Mouse (Mus musculus): ENCODE results near the gene Sectm1a. TPM values are rescaled to one million over a fixed set of nuclear protein-coding genes. Genes with fewer than 3 reads are reported as not detected.
"Not testable (repeated sequence)": the region's sequence is repeated elsewhere in the genome, so short reads cannot be mapped to it uniquely, and the experiment has no call there.

The Sectm1a gene
- polyA plus RNA-seq, 1 experiment from 2014 or later, result 7.0 TPM

DNA sequence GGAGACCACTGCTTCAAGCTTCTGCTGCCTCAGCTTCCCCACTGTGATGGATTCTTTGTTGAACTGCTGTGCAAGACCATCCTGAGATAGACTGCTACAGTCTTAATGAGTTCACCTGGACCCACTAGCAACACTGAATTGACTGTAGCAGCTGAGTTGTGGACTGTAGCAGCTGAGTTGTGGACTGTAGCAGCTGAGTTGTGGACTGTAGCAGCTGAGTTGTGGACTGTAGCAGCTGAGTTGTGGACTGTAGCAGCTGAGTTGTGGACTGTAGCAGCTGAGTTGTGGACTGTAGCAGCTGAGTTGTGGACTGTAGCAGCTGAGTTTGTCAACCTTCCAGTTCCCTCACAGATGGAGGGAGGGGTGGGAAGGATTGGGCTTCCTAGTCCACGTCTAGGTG, 38.0 kb downstream of the Sectm1a start:
- not testable (repeated sequence) for H3K36me3 ChIP-seq (ENCODE audit: control insufficient read depth, insufficient read depth, low read length); H3K27me3 ChIP-seq (replicated peaks; ENCODE audit: control insufficient read depth, insufficient read depth, low read length); H3K4me1 ChIP-seq (ENCODE audit: control insufficient read depth, insufficient read depth, low read length); H3K9ac ChIP-seq (ENCODE audit: low read depth, low read length); H3K4me2 ChIP-seq (ENCODE audit: low read depth, low read length); ATAC-seq; H3K27ac ChIP-seq (ENCODE audit: low read length); H3K9me3 ChIP-seq (ENCODE audit: control insufficient read depth, low read length); H3K4me3 ChIP-seq (ENCODE audit: low read length)
- WGBS, result 37% methylated on average over 1 of the region's 1 CpGs

DNA sequence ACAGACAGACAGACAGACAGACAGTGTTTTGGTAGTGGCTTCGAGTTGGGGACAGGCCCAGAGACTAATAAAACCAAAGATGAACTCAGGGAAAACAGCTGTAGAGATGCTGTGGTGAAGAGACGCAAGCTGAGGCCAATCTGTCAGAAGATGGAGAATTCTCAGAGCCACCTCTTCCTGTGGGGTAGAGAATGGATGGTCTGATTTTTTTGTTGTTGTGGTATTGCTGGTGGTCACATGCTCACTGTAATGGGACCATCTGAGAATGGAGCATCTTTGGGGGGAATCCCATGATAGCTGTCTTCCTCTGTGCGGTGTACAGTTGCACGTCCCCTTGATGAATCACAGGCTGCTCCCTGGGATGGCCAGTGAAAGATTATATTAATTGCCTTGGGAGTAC, 38.5 kb downstream of the Sectm1a start:
- Histone ChIP-seq H3K9ac (ENCODE audit: low read depth, low read length) (no peak overlapping the region), H3K36me3 (ENCODE audit: control insufficient read depth, insufficient read depth, low read length) (no peaks in the 10 kb centered on the region), H3K27me3 (replicated peaks; ENCODE audit: control insufficient read depth, insufficient read depth, low read length) (no peaks in the 10 kb centered on the region), H3K27ac (ENCODE audit: low read length) (no peak overlapping the region), H3K4me3 (ENCODE audit: low read length) (no peak overlapping the region), H3K4me1 (ENCODE audit: control insufficient read depth, insufficient read depth, low read length) (no peaks in the 10 kb centered on the region), H3K9me3 (ENCODE audit: control insufficient read depth, low read length) (no peaks in the 10 kb centered on the region), H3K4me2 (ENCODE audit: low read depth, low read length) (no peak overlapping the region)
- WGBS, result 65% methylated on average over 4 of the region's 4 CpGs
- ATAC-seq, result no peak

GRCm38 (mm10) chr11:121041636-121042035, 39.4 kb downstream of the Sectm1a start:
- Histone ChIP-seq H3K9me3 (ENCODE audit: control insufficient read depth, low read length) (no peaks in the 10 kb centered on the region), H3K4me2 (ENCODE audit: low read depth, low read length) (no peak overlapping the region), H3K9ac (ENCODE audit: low read depth, low read length) (no peak overlapping the region), H3K27me3 (replicated peaks; ENCODE audit: control insufficient read depth, insufficient read depth, low read length) (no peaks in the 10 kb centered on the region), H3K27ac (ENCODE audit: low read length) (no peak overlapping the region), H3K36me3 (ENCODE audit: control insufficient read depth, insufficient read depth, low read length) (no peaks in the 10 kb centered on the region), H3K4me3 (ENCODE audit: low read length) (no peak overlapping the region), H3K4me1 (ENCODE audit: control insufficient read depth, insufficient read depth, low read length) (no peaks in the 10 kb centered on the region)
- 74% methylated on average over 4 of the region's 4 CpGs for WGBS
- ATAC-seq, result no peak

GRCm38 (mm10) chr11:121041212-121041611, 39.8 kb downstream of the Sectm1a start:
- H3K4me2 ChIP-seq (ENCODE audit: low read depth, low read length), result no peak overlapping the region
- peak; percentile 67 for ATAC-seq
- H3K9ac ChIP-seq (ENCODE audit: low read depth, low read length), result no peak overlapping the region
- H3K4me1 ChIP-seq (ENCODE audit: control insufficient read depth, insufficient read depth, low read length), result no peaks in the 10 kb centered on the region
- H3K9me3 ChIP-seq (ENCODE audit: control insufficient read depth, low read length), result no peaks in the 10 kb centered on the region
- H3K4me3 ChIP-seq (ENCODE audit: low read length), result no peak overlapping the region
- H3K36me3 ChIP-seq (ENCODE audit: control insufficient read depth, insufficient read depth, low read length), result no peaks in the 10 kb centered on the region
- no peak overlapping the region for H3K27ac ChIP-seq (ENCODE audit: low read length)
- 4% methylated on average over 4 of the region's 4 CpGs for WGBS
- no peaks in the 10 kb centered on the region for H3K27me3 ChIP-seq (replicated peaks; ENCODE audit: control insufficient read depth, insufficient read depth, low read length)

- H3K4me1 ChIP-seq (ENCODE audit: control insufficient read depth, insufficient read depth, low read length), result no peaks in the 10 kb centered on the region
These were observed 41.7 kb downstream of the Sectm1a start, which contains the start of gene Cd7 for GRCm38 (mm10) chr11:121039302-121039701. TSS of gene Cd7 (minus strand) at chr11:121039418.

DNA sequence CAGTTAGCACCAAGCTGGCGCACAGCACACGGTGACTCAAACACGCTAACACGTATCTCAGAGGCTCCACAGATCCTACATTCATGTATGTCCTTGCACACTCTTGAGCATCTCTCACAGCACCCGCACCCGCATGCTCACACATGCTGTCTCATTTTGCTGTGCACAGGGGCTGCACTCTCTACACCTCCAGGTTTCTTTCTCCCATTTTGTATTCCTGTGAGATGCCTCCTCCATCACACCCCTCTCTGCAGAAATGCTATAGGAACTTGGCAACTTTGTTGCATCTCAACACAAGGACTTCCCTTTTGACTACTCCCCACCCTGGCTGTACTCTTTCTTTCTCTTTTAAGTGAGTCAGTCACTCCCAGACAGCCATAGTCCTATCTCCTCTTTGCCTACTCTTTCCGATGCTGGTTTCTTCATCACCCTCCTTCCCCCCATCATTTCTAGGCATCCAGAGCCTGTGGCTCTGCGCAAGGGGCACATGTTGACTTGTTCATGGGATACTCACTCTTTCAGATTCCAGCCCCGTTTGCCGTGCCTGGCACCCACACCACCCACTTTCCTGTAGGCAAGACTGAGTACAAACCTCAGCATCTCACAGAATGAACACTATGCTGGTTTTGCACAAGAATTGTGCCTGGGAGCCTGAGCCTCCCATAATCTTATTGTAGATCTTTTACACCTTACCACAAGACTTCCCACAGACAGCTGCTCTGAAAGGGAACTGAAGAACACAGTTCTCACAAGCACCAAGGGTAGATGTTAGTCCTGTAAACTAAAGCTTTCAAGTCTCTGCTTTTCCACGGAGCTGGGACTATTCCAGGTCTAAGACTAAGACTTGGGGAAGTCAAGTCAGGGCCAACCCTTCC, 42.4 kb downstream of the Sectm1a start:
- ATAC-seq, result no peak
- Histone ChIP-seq H3K4me3 (ENCODE audit: low read length) (no peak overlapping the region), H3K36me3 (ENCODE audit: control insufficient read depth, insufficient read depth, low read length) (no peaks in the 10 kb centered on the region), H3K27me3 (replicated peaks; ENCODE audit: control insufficient read depth, insufficient read depth, low read length) (no peaks in the 10 kb centered on the region), H3K27ac (ENCODE audit: low read length) (no peak overlapping the region), H3K4me1 (ENCODE audit: control insufficient read depth, insufficient read depth, low read length) (no peaks in the 10 kb centered on the region), H3K9ac (ENCODE audit: low read depth, low read length) (no peak overlapping the region), H3K4me2 (ENCODE audit: low read depth, low read length) (no peak overlapping the region), H3K9me3 (ENCODE audit: control insufficient read depth, low read length) (no peaks in the 10 kb centered on the region)
- WGBS, result 87% methylated on average over 11 of the region's 11 CpGs

More at GRCm38 (mm10) chr11:121039302-121039701, 41.7 kb downstream of the Sectm1a start, which contains the start of gene Cd7:
- Histone ChIP-seq H3K9ac (ENCODE audit: low read depth, low read length) (no peak within 1 kb of the TSS), H3K27ac (ENCODE audit: low read length) (no peak within 1 kb of the TSS), H3K4me2 (ENCODE audit: low read depth, low read length) (no peak within 1 kb of the TSS), H3K9me3 (ENCODE audit: control insufficient read depth, low read length) (no peaks in the 10 kb centered on the region), H3K27me3 (replicated peaks; ENCODE audit: control insufficient read depth, insufficient read depth, low read length) (no peaks in the 10 kb centered on the region), H3K36me3 (ENCODE audit: control insufficient read depth, insufficient read depth, low read length) (no peaks in the 10 kb centered on the region), H3K4me3 (ENCODE audit: low read length) (no peak within 1 kb of the TSS)
- WGBS, result 67% methylated on average over 5 of the region's 5 CpGs
- ATAC-seq, result no peak

DNA sequence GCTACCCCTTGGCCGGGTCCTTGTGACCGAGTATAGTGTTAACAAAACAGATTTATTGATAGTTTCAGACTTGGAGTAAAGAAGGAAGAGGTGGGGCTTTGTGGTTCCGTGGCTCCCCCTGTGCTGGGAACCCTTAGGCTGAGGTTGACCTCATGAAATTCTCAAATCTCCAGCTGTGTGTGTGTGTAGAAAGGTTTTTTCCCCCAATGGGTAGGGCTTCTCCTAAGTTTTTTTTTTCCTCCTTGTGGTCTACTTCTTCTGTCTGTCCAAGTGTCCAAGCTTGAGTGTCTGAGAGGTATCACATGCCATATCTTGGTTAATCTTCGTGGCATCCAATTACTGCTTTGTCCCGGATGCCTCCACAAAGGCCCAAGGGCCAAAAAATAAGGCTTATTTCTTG, 47.9 kb downstream of the Sectm1a start:
- H3K9me3 ChIP-seq (ENCODE audit: control insufficient read depth, low read length), result no peaks in the 10 kb centered on the region
- H3K4me2 ChIP-seq (ENCODE audit: low read depth, low read length), result no peak overlapping the region
- 74% methylated on average over 5 of the region's 5 CpGs for WGBS
- H3K4me1 ChIP-seq (ENCODE audit: control insufficient read depth, insufficient read depth, low read length), result no peaks in the 10 kb centered on the region
- H3K4me3 ChIP-seq (ENCODE audit: low read length), result no peak overlapping the region
- H3K27me3 ChIP-seq (replicated peaks; ENCODE audit: control insufficient read depth, insufficient read depth, low read length), result no peaks in the 10 kb centered on the region
- H3K9ac ChIP-seq (ENCODE audit: low read depth, low read length), result no peak overlapping the region
- no peaks in the 10 kb centered on the region for H3K36me3 ChIP-seq (ENCODE audit: control insufficient read depth, insufficient read depth, low read length)
- ATAC-seq, result no peak
- H3K27ac ChIP-seq (ENCODE audit: low read length), result no peak overlapping the region

- Histone ChIP-seq H3K27ac (ENCODE audit: low read length) (no peak overlapping the region), H3K36me3 (ENCODE audit: control insufficient read depth, insufficient read depth, low read length) (no peaks in the 10 kb centered on the region), H3K4me2 (ENCODE audit: low read depth, low read length) (no peak overlapping the region), H3K4me1 (ENCODE audit: control insufficient read depth, insufficient read depth, low read length) (no peaks in the 10 kb centered on the region), H3K4me3 (ENCODE audit: low read length) (no peak overlapping the region), H3K9me3 (ENCODE audit: control insufficient read depth, low read length) (no peaks in the 10 kb centered on the region), H3K9ac (ENCODE audit: low read depth, low read length) (no peak overlapping the region), H3K27me3 (replicated peaks; ENCODE audit: control insufficient read depth, insufficient read depth, low read length) (no peaks in the 10 kb centered on the region)
- ATAC-seq, result no peak
- 84% methylated on average over 7 of the region's 7 CpGs for WGBS
These were observed 53.8 kb downstream of the Sectm1a start for GRCm38 (mm10) chr11:121027259-121027658.

- Histone ChIP-seq H3K27me3 (replicated peaks; ENCODE audit: control insufficient read depth, insufficient read depth, low read length) (no peaks in the 10 kb centered on the region), H3K4me1 (ENCODE audit: control insufficient read depth, insufficient read depth, low read length) (no peaks in the 10 kb centered on the region), H3K4me3 (ENCODE audit: low read length) (no peak overlapping the region), H3K4me2 (ENCODE audit: low read depth, low read length) (no peak overlapping the region), H3K36me3 (ENCODE audit: control insufficient read depth, insufficient read depth, low read length) (no peaks in the 10 kb centered on the region), H3K9me3 (ENCODE audit: control insufficient read depth, low read length) (no peaks in the 10 kb centered on the region), H3K9ac (ENCODE audit: low read depth, low read length) (no peak overlapping the region), H3K27ac (ENCODE audit: low read length) (no peak overlapping the region)
- WGBS, result 63% methylated on average over 6 of the region's 6 CpGs
- ATAC-seq, result no peak
These were observed 56.9 kb downstream of the Sectm1a start for GRCm38 (mm10) chr11:121024163-121024562.
